Mouse (Mus musculus): ENCODE measurements around the gene Trub1. TPM values are rescaled to one million over a fixed set of nuclear protein-coding genes. Genes with fewer than 3 reads are reported as not detected.

Trub1 gene
- total RNA-seq (2014; rRNA removed) = 8.6 and 12.7 TPM in 2 replicates
- 4.6 and 5.7 TPM in 2 replicates for polyA plus RNA-seq (2012; rRNA removed)

GRCm38 (mm10) chr19:57452492-57453217 is at the start of gene Trub1:
Gene Trub1 (plus strand): TSS chr19:57452912.
- Histone ChIP-seq H3K79me2 (ENCODE audit: control insufficient read depth, insufficient read depth, low read length) (peaks cover 5% of the 10 kb centered on the region; the same call in 1 of the 2 replicates), H3K27ac (replicated peaks; ENCODE audit: insufficient read depth, low read depth, low read length) (0 out of 2 replicates have a peak within 1 kb of the TSS, but pooled peaks have one; percentile 14), H3K9ac (ENCODE audit: low read depth, low read length) (peak within 1 kb of the TSS; percentile 82), H3K27me3 (ENCODE audit: control insufficient read depth, insufficient read depth, low read length) (no peaks in the 10 kb centered on the region), H3K36me3 (ENCODE audit: control insufficient read depth, insufficient read depth, low read length) (no peaks in the 10 kb centered on the region), H3K4me3 (ENCODE audit: insufficient read depth, low read depth, low read length) (peak within 1 kb of the TSS; percentile 84), H3K4me1 (ENCODE audit: control insufficient read depth, insufficient read depth, low read length) (peaks cover 6% of the 10 kb centered on the region)
- TF ChIP-seq CTCF (IDR thresholded peaks at IDR 0.05; ENCODE audit: low read depth, low read length) (no peak), POLR2A (IDR thresholded peaks at IDR 0.05; ENCODE audit: extremely low read depth, insufficient read depth, low read length) (0 out of 2 replicates have a peak, but pooled peaks have one; percentile 58)
- 6% methylated on average over 26 of the region's 26 CpGs for whole genome bisulfite sequencing
- peak; percentile 86 for DNase-seq (ENCODE audit: extremely low read depth, low read depth, low spot score)

GRCm38 (mm10) chr19:57403700-57404501 is 48.8 kb upstream of the Trub1 start:
- Histone ChIP-seq H3K27ac (replicated peaks; ENCODE audit: insufficient read depth, low read depth, low read length) (peak overlapping the region; percentile 13), H3K79me2 (ENCODE audit: control insufficient read depth, insufficient read depth, low read length) (no peaks in the 10 kb centered on the region), H3K9ac (ENCODE audit: low read depth, low read length) (no peak overlapping the region), H3K4me3 (ENCODE audit: insufficient read depth, low read depth, low read length) (no peak overlapping the region), H3K27me3 (ENCODE audit: control insufficient read depth, insufficient read depth, low read length) (no peaks in the 10 kb centered on the region), H3K4me1 (ENCODE audit: control insufficient read depth, insufficient read depth, low read length) (0 out of 2 replicates have a peak, but pooled peaks cover 3% of the 10 kb centered on the region), H3K36me3 (ENCODE audit: control insufficient read depth, insufficient read depth, low read length) (no peaks in the 10 kb centered on the region)
- peak; percentile 86 for DNase-seq (ENCODE audit: extremely low read depth, low read depth, low spot score)
- peak; percentile 94 for TF ChIP-seq CTCF (IDR thresholded peaks at IDR 0.05; ENCODE audit: low read depth, low read length)
- TF ChIP-seq POLR2A (IDR thresholded peaks at IDR 0.05; ENCODE audit: extremely low read depth, insufficient read depth, low read length) = no peak
- 5% methylated on average over 24 of the region's 24 CpGs for WGBS

GRCm38 (mm10) chr19:57404502-57404848 is 48.2 kb upstream of the Trub1 start:
- H3K36me3 ChIP-seq (ENCODE audit: control insufficient read depth, insufficient read depth, low read length) = no peaks in the 10 kb centered on the region
- 0 out of 2 replicates have a peak, but pooled peaks cover 3% of the 10 kb centered on the region for H3K4me1 ChIP-seq (ENCODE audit: control insufficient read depth, insufficient read depth, low read length)
- no peak overlapping the region for H3K9ac ChIP-seq (ENCODE audit: low read depth, low read length)
- no peak for DNase-seq (ENCODE audit: extremely low read depth, low read depth, low spot score)
- H3K79me2 ChIP-seq (ENCODE audit: control insufficient read depth, insufficient read depth, low read length) = no peaks in the 10 kb centered on the region
- no peak overlapping the region for H3K4me3 ChIP-seq (ENCODE audit: insufficient read depth, low read depth, low read length)
- WGBS = 44% methylated on average over 9 of the region's 9 CpGs
- TF ChIP-seq CTCF (IDR thresholded peaks at IDR 0.05; ENCODE audit: low read depth, low read length) (no peak), POLR2A (IDR thresholded peaks at IDR 0.05; ENCODE audit: extremely low read depth, insufficient read depth, low read length) (no peak)
- no peak overlapping the region for H3K27ac ChIP-seq (replicated peaks; ENCODE audit: insufficient read depth, low read depth, low read length)
- no peaks in the 10 kb centered on the region for H3K27me3 ChIP-seq (ENCODE audit: control insufficient read depth, insufficient read depth, low read length)

- Histone ChIP-seq H3K79me2 (ENCODE audit: control insufficient read depth, insufficient read depth, low read length) (no peaks in the 10 kb centered on the region), H3K9ac (ENCODE audit: low read depth, low read length) (no peak overlapping the region), H3K4me3 (ENCODE audit: insufficient read depth, low read depth, low read length) (no peak overlapping the region), H3K27me3 (ENCODE audit: control insufficient read depth, insufficient read depth, low read length) (no peaks in the 10 kb centered on the region), H3K27ac (replicated peaks; ENCODE audit: insufficient read depth, low read depth, low read length) (no peak overlapping the region), H3K36me3 (ENCODE audit: control insufficient read depth, insufficient read depth, low read length) (no peaks in the 10 kb centered on the region), H3K4me1 (ENCODE audit: control insufficient read depth, insufficient read depth, low read length) (0 out of 2 replicates have a peak, but pooled peaks cover 3% of the 10 kb centered on the region)
- no peak for DNase-seq (ENCODE audit: extremely low read depth, low read depth, low spot score)
- TF ChIP-seq CTCF (IDR thresholded peaks at IDR 0.05; ENCODE audit: low read depth, low read length) (no peak), POLR2A (IDR thresholded peaks at IDR 0.05; ENCODE audit: extremely low read depth, insufficient read depth, low read length) (no peak)
- 100% methylated on average over 1 of the region's 1 CpGs for WGBS
Measured at GRCm38 (mm10) chr19:57407947-57408346, 44.8 kb upstream of the Trub1 start.

- H3K4me3 ChIP-seq (ENCODE audit: insufficient read depth, low read depth, low read length) = peak overlapping the region; percentile 16; the same call in 1 of the 2 replicates
- no peaks in the 10 kb centered on the region for H3K36me3 ChIP-seq (ENCODE audit: control insufficient read depth, insufficient read depth, low read length)
- WGBS = 23% methylated on average over 29 of the region's 29 CpGs
- H3K27me3 ChIP-seq (ENCODE audit: control insufficient read depth, insufficient read depth, low read length) = no peaks in the 10 kb centered on the region
- DNase-seq (ENCODE audit: extremely low read depth, low read depth, low spot score) = peak; percentile 53
- H3K79me2 ChIP-seq (ENCODE audit: control insufficient read depth, insufficient read depth, low read length) = no peaks in the 10 kb centered on the region
- TF ChIP-seq CTCF (IDR thresholded peaks at IDR 0.05; ENCODE audit: low read depth, low read length) (no peak), POLR2A (IDR thresholded peaks at IDR 0.05; ENCODE audit: extremely low read depth, insufficient read depth, low read length) (no peak)
- H3K27ac ChIP-seq (replicated peaks; ENCODE audit: insufficient read depth, low read depth, low read length) = peak overlapping the region; percentile 48
- H3K4me1 ChIP-seq (ENCODE audit: control insufficient read depth, insufficient read depth, low read length) = 0 out of 2 replicates have a peak, but pooled peaks cover 2% of the 10 kb centered on the region
- no peak overlapping the region for H3K9ac ChIP-seq (ENCODE audit: low read depth, low read length)
Measured at GRCm38 (mm10) chr19:57411375-57412196, 41.1 kb upstream of the Trub1 start.
